ENCODE assay signal across 8 mouse cellular contexts in the genomic region with DNA sequence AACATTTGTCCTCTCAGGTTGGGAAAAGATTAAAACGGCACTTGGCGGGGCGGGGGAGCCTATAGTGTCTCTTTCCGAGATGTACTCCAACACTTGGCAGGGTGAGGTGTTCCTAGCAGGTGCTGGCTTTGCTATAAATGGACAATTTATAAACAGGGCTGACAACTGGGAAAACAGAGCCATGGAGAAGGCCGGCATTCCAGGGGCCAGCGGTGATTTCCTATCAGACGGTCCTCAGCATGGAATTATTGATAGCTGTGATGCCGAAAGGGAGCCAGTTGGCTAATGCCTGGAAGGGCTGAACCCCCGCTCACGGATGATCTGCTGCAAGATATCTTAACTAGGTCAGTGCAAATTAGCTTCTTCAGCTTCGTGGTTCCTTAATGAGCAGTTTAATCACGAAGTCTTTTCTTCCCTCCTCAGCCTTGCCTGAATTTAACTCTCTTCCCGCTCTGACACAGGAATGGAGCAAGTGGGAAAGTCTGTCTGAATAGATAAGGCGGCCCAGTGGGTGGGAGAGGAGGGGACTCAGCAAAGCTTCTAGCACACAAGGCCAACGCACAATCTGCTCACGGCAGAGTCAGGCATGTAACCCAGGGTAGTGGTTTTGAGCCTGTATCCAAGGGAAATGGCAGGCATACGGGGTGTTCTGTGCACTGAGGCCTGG.
DNase-seq lines count a peak whose midpoint lies in the region; ATAC-seq and TF ChIP-seq lines count a peak whose summit lies in the region.

No protein-coding gene starts in this region.

- no peaks in the 10 kb centered on the region for H3K36me3 ChIP-seq in forebrain, embryonic 13.5 days (ENCODE audit: poor library complexity, severe bottlenecking)
- H3K36me3 ChIP-seq in kidney, embryonic 14.5 days (ENCODE audit: control insufficient read depth, insufficient read depth, low read length) = no peaks in the 10 kb centered on the region

- peaks cover 14% of the 10 kb centered on the region for H3K4me1 ChIP-seq in forebrain, embryonic 13.5 days
- H3K4me1 ChIP-seq in lung, adult 2 months (ENCODE audit: control insufficient read depth, insufficient read depth, low read length) = no peaks in the 10 kb centered on the region; the same call in none of the 2 replicates
- peaks cover 19% of the 10 kb centered on the region for H3K4me1 ChIP-seq in kidney, embryonic 14.5 days (ENCODE audit: control insufficient read depth, insufficient read depth, low read length)

- 25% methylated on average over 17 of the region's 17 CpGs for WGBS in forebrain, embryonic 13.5 days
- 58% methylated on average over 17 of the region's 17 CpGs for WGBS in lung, adult 2 months
- 43% methylated on average over 17 of the region's 17 CpGs for WGBS in kidney, embryonic 14.5 days

- H3K4me3 ChIP-seq in forebrain, embryonic 13.5 days = no peak overlapping the region
- H3K4me3 ChIP-seq in lung, adult 2 months (replicated peaks; ENCODE audit: extremely low read depth, low read depth, low read length) = no peak overlapping the region
- H3K4me3 ChIP-seq in kidney, embryonic 14.5 days (ENCODE audit: low read length) = no peak overlapping the region

- TF ChIP-seq CTCF in lung, adult 2 months (IDR thresholded peaks at IDR 0.05; ENCODE audit: insufficient read depth, low read length) = no peak

- no peak for TF ChIP-seq POLR2A in lung, adult 2 months (IDR thresholded peaks at IDR 0.05; ENCODE audit: borderline replicate concordance, extremely low read depth, low read depth, low read length)

- no peaks in the 10 kb centered on the region for H3K27me3 ChIP-seq in forebrain, embryonic 13.5 days
- no peaks in the 10 kb centered on the region for H3K27me3 ChIP-seq in kidney, embryonic 14.5 days (ENCODE audit: control insufficient read depth, insufficient read depth, low read length)

- H3K9ac ChIP-seq in forebrain, embryonic 13.5 days = no peak overlapping the region
- H3K9ac ChIP-seq in kidney, embryonic 14.5 days (ENCODE audit: low read depth, low read length) = no peak overlapping the region

- DNase-seq in left cerebral cortex, adult 18-20 months (ENCODE audit: low spot score in 2 of 2) = peak; percentile 48 to 68
- DNase-seq in left cerebral cortex, postnatal 4 days = no peak
- peak; percentile 67 for DNase-seq in liver
- DNase-seq in right cerebral cortex, postnatal 14 days = peak; percentile 26
- no peak for DNase-seq in lung, adult 2 months
- DNase-seq in thymus, postnatal 0 days (ENCODE audit: low spot score) = no peak

- intact Hi-C loops in left cerebral cortex, postnatal 4 days (cut with DNase I) = no loop called here

- ATAC-seq in forebrain, embryonic 13.5 days = peak; percentile 50; the same call in 1 of the 2 replicates
- ATAC-seq in kidney, embryonic 14.5 days (ENCODE audit: low FRiP score, low TSS enrichment) = no peak

- H3K27ac ChIP-seq in forebrain, embryonic 13.5 days = no peak overlapping the region
- H3K27ac ChIP-seq in kidney, embryonic 14.5 days (ENCODE audit: low read depth, low read length) = no peak overlapping the region

- H3K4me2 ChIP-seq in forebrain, embryonic 13.5 days = no peak overlapping the region
- no peak overlapping the region for H3K4me2 ChIP-seq in kidney, embryonic 14.5 days (replicated peaks; ENCODE audit: low read depth, low read length)

- H3K9me3 ChIP-seq in forebrain, embryonic 13.5 days (replicated peaks) = no peaks in the 10 kb centered on the region
- H3K9me3 ChIP-seq in kidney, embryonic 14.5 days (ENCODE audit: control insufficient read depth, low read length) = peaks cover 6% of the 10 kb centered on the region; the same call in 1 of the 2 replicates

Comparison
In these comparisons a context has a peak if more than half of its experiments do, and no peak if none do; other contexts are left out.
1. DNase-seq: peak in left cerebral cortex, adult 18-20 months (2 of 2), liver (single experiment) and right cerebral cortex, postnatal 14 days (single experiment); none in left cerebral cortex, postnatal 4 days (single experiment), lung, adult 2 months (single experiment) and thymus, postnatal 0 days (single experiment).